Mouse (Mus musculus): ENCODE results near the gene Grn. TPM values are rescaled to one million over a fixed set of nuclear protein-coding genes. Genes with fewer than 3 reads are reported as not detected.

Grn gene
- polyA plus RNA-seq, 1 experiment from 2014 or later: 75.2 TPM

DNA sequence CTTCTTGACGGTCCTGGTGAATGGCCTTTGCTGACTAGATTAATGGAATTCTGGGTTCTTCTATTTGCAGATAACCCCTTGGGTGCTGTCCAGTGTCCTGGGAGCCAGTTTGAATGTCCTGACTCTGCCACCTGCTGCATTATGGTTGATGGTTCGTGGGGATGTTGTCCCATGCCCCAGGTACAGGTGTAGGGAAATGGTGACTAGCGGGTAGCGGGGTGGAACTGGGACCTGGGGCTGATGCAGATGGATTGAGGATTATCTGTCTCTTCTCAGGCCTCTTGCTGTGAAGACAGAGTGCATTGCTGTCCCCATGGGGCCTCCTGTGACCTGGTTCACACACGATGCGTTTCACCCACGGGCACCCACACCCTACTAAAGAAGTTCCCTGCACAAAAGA is 3.8 kb downstream of the Grn start:
- no peak overlapping the region for H3K27ac ChIP-seq
- H3K36me3 ChIP-seq (replicated peaks): peaks cover 23% of the 10 kb centered on the region
- 86% methylated on average over 7 of the region's 7 CpGs for WGBS
- H3K9ac ChIP-seq: no peak overlapping the region
- H3K9me3 ChIP-seq: no peaks in the 10 kb centered on the region
- H3K4me1 ChIP-seq: peaks cover 49% of the 10 kb centered on the region
- no peaks in the 10 kb centered on the region for H3K27me3 ChIP-seq (replicated peaks)
- ATAC-seq (replicated peaks): no peak
- no peak overlapping the region for H3K4me3 ChIP-seq
- H3K4me2 ChIP-seq: no peak overlapping the region

DNA sequence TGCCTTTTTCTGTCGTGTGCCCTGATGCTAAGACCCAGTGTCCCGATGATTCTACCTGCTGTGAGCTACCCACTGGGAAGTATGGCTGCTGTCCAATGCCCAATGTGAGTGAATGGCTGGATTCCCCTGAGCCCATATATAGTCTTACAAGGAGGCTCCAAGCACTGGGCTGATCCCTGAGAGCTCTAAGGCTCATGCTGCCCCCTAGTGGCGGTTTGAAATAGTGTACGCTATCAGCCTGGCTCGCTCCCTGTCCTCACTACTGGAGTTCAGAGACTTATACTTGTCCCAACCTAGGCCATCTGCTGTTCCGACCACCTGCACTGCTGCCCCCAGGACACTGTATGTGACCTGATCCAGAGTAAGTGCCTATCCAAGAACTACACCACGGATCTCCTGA is 4.3 kb downstream of the Grn start:
- H3K4me3 ChIP-seq: no peak overlapping the region
- peak; percentile 47 for ATAC-seq (replicated peaks)
- WGBS: 4% methylated on average over 7 of the region's 7 CpGs
- H3K27ac ChIP-seq: no peak overlapping the region
- H3K36me3 ChIP-seq (replicated peaks): peaks cover 27% of the 10 kb centered on the region
- H3K27me3 ChIP-seq (replicated peaks): no peaks in the 10 kb centered on the region
- no peaks in the 10 kb centered on the region for H3K9me3 ChIP-seq
- H3K4me2 ChIP-seq: no peak overlapping the region
- H3K9ac ChIP-seq: no peak overlapping the region
- H3K4me1 ChIP-seq: peaks cover 50% of the 10 kb centered on the region

DNA sequence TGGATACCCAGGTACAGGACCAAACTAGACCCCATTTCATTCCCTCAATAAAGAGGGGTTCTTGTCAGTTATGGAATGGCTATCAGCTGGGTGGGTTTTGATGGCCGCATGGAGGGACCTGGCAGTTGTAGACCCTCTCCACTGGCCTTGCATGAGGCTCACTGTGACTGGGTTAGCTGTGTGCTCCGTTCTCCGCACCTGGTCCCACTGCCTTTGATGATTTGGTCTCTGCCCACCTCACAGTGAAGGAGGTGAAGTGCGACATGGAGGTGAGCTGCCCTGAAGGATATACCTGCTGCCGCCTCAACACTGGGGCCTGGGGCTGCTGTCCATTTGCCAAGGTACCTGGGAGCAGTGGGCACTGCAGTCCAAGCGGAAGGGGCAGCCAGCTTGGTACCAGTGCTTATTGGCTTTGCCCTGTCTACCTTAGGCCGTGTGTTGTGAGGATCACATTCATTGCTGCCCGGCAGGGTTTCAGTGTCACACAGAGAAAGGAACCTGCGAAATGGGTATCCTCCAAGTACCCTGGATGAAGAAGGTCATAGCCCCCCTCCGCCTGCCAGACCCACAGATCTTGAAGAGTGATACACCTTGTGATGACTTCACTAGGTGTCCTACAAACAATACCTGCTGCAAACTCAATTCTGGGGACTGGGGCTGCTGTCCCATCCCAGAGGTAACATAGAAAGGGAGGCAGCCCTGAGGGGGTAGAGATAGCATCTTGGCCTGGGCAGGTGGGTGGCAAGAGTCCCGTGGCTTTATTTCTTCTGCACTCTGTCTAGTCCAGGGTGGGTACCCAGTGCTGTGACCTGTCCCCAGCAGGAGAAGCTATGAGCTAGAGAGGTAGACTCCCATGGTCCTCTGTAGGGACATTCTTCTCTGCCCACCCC is 4.9 kb downstream of the Grn start:
- H3K9me3 ChIP-seq: no peaks in the 10 kb centered on the region
- H3K4me1 ChIP-seq: peaks cover 43% of the 10 kb centered on the region
- H3K4me2 ChIP-seq: no peak overlapping the region
- no peak overlapping the region for H3K4me3 ChIP-seq
- 94% methylated on average over 11 of the region's 11 CpGs for WGBS
- H3K27ac ChIP-seq: 0 out of 2 replicates have a peak overlapping the region, but pooled peaks have one; percentile 18
- peaks cover 34% of the 10 kb centered on the region for H3K36me3 ChIP-seq (replicated peaks)
- no peak overlapping the region for H3K9ac ChIP-seq
- no peak for ATAC-seq (replicated peaks)
- no peaks in the 10 kb centered on the region for H3K27me3 ChIP-seq (replicated peaks)

DNA sequence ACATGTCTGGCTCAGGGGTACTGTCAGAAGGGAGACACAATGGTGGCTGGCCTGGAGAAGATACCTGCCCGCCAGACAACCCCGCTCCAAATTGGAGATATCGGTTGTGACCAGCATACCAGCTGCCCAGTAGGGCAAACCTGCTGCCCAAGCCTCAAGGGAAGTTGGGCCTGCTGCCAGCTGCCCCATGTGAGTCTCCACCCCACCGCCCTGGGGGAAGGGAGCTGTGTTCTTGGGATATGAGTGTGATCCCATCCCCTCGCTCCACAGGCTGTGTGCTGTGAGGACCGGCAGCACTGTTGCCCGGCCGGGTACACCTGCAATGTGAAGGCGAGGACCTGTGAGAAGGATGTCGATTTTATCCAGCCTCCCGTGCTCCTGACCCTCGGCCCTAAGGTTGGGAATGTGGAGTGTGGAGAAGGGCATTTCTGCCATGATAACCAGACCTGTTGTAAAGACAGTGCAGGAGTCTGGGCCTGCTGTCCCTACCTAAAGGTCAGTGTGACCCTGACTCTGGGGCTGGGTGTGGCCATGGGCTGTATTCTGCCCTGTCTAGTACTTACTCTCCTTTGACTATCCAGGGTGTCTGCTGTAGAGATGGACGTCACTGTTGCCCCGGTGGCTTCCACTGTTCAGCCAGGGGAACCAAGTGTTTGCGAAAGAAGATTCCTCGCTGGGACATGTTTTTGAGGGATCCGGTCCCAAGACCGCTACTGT is 5.8 kb downstream of the Grn start:
- H3K36me3 ChIP-seq (replicated peaks): peaks cover 40% of the 10 kb centered on the region
- peaks cover 39% of the 10 kb centered on the region for H3K4me1 ChIP-seq
- H3K27ac ChIP-seq: no peak overlapping the region
- no peak overlapping the region for H3K9ac ChIP-seq
- no peaks in the 10 kb centered on the region for H3K27me3 ChIP-seq (replicated peaks)
- 90% methylated on average over 18 of the region's 18 CpGs for WGBS
- H3K9me3 ChIP-seq: no peaks in the 10 kb centered on the region
- H3K4me2 ChIP-seq: no peak overlapping the region
- no peak for ATAC-seq (replicated peaks)
- H3K4me3 ChIP-seq: no peak overlapping the region

DNA sequence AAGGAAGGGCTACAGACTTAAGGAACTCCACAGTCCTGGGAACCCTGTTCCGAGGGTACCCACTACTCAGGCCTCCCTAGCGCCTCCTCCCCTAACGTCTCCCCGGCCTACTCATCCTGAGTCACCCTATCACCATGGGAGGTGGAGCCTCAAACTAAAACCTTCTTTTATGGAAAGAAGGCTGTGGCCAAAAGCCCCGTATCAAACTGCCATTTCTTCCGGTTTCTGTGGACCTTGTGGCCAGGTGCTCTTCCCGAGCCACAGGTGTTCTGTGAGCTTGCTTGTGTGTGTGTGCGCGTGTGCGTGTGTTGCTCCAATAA is 6.3 kb downstream of the Grn start:
- Histone ChIP-seq H3K27me3 (replicated peaks) (no peaks in the 10 kb centered on the region), H3K27ac (no peak overlapping the region), H3K4me2 (no peak overlapping the region), H3K4me3 (no peak overlapping the region), H3K4me1 (peaks cover 34% of the 10 kb centered on the region), H3K9ac (no peak overlapping the region), H3K9me3 (no peaks in the 10 kb centered on the region), H3K36me3 (replicated peaks) (peaks cover 40% of the 10 kb centered on the region)
- 81% methylated on average over 10 of the region's 10 CpGs for WGBS
- no peak for ATAC-seq (replicated peaks)

DNA sequence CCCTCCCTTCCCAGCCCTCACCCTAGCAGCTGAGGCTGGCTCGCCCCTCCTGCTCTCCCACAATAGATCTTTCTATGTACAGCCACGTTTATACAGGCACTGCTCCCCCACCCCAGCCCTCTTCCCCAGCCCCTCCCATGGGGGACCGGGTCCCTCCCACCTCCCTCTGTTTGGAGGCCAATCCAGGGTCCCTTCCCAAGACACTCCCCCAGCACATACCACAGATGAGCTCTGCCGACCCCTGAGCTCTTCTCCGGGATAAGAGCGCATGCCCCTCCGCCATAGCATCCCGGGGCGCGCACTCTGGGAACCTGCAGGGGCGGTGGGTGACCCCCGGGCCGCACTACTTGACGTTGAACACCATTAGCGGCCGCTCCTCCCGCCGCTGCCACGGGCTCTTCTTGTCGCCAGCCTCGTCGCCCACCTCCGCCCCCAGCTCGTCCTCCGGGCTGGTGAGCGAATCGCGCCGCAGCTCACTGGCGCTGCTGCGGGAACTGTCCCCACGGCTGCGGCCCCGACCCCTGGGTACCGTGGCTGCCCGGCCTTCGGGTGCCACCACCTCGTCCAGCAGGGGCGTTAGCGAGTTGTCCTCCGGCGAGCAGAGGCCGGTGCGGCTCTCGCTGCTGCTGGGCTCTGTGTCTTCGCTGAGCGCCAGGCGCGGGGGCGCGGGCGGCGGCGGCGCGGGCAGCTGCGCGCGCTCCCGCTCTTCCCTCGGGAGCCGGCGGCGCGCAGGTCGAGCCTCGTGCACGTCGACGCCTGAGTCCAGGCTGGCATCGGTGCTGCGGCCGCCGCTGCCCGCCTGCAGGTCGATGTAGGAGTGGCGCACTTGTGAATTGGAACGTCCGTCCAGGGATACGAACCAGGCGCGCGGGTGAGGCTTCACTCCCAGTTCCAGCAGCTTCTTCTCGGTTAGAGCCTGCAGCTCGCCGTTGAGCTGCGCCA is 7.3 kb downstream of the Grn start:
- Histone ChIP-seq H3K4me2 (peak overlapping the region; percentile 46), H3K27me3 (replicated peaks) (no peaks in the 10 kb centered on the region), H3K27ac (peak overlapping the region; percentile 15; the same call in 1 of the 2 replicates), H3K9ac (peak overlapping the region; percentile 17; the same call in 1 of the 2 replicates), H3K36me3 (replicated peaks) (peaks cover 40% of the 10 kb centered on the region), H3K4me1 (peaks cover 28% of the 10 kb centered on the region), H3K9me3 (no peaks in the 10 kb centered on the region), H3K4me3 (peak overlapping the region; percentile 16)
- 5% methylated on average over 84 of the region's 87 CpGs for WGBS
- ATAC-seq (replicated peaks): no peak

DNA sequence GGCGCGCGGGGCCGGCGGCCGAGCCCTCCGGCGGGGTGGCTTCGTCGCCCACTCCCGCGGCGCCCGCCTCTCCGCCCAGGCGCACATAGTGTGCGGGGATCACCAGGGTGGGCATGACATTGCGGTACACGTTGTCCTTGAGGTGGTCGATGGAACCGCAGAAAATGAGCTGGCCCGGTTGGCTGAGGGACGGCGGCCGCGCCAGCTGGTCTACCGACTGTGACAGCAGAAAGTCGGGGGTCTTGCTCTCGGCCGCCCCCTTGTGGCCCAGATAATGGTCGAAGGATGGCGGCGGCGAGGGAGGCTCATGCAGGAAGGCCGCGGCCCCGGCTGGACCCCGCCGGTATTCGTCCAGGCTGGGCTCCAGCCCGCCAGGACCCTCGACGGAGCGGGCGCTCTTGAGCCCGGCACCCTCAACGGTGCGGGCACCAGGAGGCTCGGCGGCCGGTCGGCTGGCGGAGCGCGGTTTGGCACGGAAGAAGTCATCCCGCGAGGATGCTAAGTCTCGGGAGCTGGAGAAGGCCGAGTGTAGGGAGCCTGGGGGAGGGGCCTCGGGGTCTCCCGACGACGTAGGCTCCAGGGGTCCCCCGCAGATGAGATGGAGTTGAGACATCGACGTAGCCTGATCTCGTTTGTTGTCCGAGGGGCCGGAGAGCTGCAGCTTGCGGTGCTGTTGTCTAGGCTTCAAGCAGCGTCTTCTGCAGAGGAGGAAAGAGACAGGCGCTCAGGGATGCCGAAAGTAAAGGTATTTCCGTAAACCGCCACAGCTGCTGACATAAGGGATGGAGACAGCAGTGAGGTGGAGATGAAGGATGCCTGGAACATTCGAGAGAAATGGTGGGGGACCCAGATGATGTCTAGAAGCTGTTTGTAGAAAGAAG is 8.3 kb downstream of the Grn start:
- H3K36me3 ChIP-seq (replicated peaks): peaks cover 47% of the 10 kb centered on the region
- peak overlapping the region; percentile 16 for H3K4me3 ChIP-seq
- WGBS: 9% methylated on average over 77 of the region's 77 CpGs
- ATAC-seq (replicated peaks): peak; percentile 27; the same call in 1 of the 2 replicates
- H3K27me3 ChIP-seq (replicated peaks): no peaks in the 10 kb centered on the region
- peak overlapping the region; percentile 17; the same call in 1 of the 2 replicates for H3K9ac ChIP-seq
- no peaks in the 10 kb centered on the region for H3K9me3 ChIP-seq
- H3K4me2 ChIP-seq: peak overlapping the region; percentile 46
- peak overlapping the region; percentile 35; the same call in 1 of the 2 replicates for H3K27ac ChIP-seq
- H3K4me1 ChIP-seq: peaks cover 28% of the 10 kb centered on the region

DNA sequence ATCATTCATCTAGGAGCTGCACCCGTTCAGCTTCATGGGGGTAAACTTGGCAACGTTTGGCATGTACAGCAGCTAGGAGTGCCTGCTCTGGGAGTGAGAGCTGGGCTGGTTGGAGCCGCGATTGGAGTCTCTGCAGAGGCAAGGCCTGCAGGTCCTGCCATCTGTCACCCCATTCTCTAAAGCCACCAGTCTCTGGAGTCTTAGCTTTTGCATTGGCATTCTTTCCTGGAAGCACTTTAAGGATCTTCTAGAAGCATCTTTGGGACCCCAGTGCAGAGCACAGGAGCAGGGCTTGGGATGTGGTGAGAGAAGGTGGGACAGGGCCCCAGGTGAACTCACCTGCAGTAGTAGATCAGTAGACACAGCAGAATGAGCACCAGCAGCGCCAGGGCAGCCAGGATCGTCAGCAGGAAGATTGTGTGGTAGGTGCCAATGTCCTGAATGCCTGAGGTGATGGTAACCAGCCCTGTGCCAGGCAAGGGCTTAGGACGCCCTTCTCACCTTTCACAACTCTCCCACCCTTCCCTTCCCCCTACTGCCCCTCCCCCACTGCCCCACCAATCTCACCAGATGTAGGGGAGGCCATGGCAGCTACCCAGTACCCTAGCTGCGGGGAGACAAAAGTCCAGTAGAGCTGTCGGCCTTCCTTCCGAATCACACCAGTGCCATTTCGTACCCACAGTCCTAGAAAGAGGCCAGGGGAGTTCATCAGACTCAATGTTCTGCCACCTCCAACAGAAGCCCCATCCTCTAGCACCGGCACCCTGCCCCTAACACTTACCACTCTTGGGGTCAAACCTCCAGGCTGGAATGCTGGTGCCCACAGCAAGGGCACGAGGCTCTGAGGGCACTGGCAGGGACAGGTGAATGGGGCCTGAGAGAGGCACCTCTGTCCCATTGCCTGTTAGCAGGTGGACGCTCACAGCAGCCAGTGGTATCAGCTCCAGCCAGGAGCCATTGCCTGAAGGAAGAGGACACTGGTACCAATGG is 9.3 kb downstream of the Grn start:
- 78% methylated on average over 14 of the region's 14 CpGs for whole genome bisulfite sequencing
- Histone ChIP-seq H3K9ac (no peak overlapping the region), H3K27ac (no peak overlapping the region), H3K27me3 (replicated peaks) (no peaks in the 10 kb centered on the region), H3K36me3 (replicated peaks) (peaks cover 47% of the 10 kb centered on the region), H3K4me2 (no peak overlapping the region), H3K4me3 (no peak overlapping the region), H3K9me3 (no peaks in the 10 kb centered on the region), H3K4me1 (peaks cover 34% of the 10 kb centered on the region)
- no peak for ATAC-seq (replicated peaks)

DNA sequence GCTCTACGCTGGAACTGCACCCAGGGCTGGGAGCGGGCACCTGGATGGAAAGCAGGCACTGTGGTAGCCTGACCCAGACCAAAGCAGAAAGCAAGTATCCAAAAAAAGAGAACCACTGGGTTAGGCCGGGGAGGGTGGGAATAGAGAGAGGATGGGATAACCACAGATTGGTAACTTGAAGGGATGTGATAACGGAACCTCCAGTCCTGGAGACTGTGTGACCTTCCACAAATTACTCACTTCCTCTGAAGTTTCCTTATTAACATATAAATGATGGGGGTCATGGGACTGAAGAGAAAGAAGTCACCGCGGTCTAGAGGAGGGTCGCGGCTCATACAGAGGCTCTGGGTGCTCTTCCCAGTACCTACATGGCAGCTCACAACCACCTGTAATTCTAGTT is 10.1 kb downstream of the Grn start:
- H3K9me3 ChIP-seq: no peaks in the 10 kb centered on the region
- no peak overlapping the region for H3K4me2 ChIP-seq
- no peak overlapping the region for H3K4me3 ChIP-seq
- H3K9ac ChIP-seq: no peak overlapping the region
- H3K36me3 ChIP-seq (replicated peaks): peaks cover 39% of the 10 kb centered on the region
- no peaks in the 10 kb centered on the region for H3K27me3 ChIP-seq (replicated peaks)
- H3K27ac ChIP-seq: no peak overlapping the region
- peaks cover 42% of the 10 kb centered on the region for H3K4me1 ChIP-seq
- 88% methylated on average over 8 of the region's 8 CpGs for WGBS
- no peak for ATAC-seq (replicated peaks)

DNA sequence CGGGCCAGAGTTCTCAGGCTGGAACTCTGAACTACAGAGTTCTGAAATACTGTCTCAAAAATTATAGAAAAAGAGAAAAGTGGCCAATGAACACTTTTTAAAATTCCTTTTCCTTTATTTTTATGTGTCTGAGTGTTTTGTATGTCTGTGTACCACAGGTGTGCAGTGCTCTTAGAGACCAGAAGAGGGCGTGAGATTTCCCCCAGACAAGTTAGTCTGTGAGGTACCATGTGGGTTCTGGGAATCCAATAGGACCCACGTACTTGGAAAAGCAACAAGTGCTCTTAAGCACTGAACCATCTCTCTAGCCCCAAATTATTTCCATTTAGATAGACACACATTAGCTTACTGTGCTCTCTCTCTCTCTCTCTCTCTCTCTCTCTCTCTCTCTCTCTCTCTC is 11.3 kb downstream of the Grn start:
- Histone ChIP-seq H3K9ac (no peak overlapping the region), H3K4me2 (no peak overlapping the region), H3K4me3 (no peak overlapping the region), H3K4me1 (peaks cover 54% of the 10 kb centered on the region), H3K27me3 (replicated peaks) (no peaks in the 10 kb centered on the region), H3K36me3 (replicated peaks) (peaks cover 27% of the 10 kb centered on the region), H3K9me3 (no peaks in the 10 kb centered on the region), H3K27ac (no peak overlapping the region)
- no peak for ATAC-seq (replicated peaks)
- WGBS: 81% methylated on average over 3 of the region's 3 CpGs
